Mouse (Mus musculus): ENCODE measurements around the gene Lgals4. TPM values are rescaled to one million over a fixed set of nuclear protein-coding genes. Genes with fewer than 3 reads are reported as not detected.

The Lgals4 gene
- polyA plus RNA-seq, 1 experiment from 2014 or later = 3.7 TPM

- Histone ChIP-seq H3K36me3 (ENCODE audit: insufficient read depth) (peaks cover 23% of the 10 kb centered on the region; the same call in 1 of the 2 replicates), H3K4me1 (ENCODE audit: insufficient read depth) (no peaks in the 10 kb centered on the region), H3K4me3 (ENCODE audit: low read depth, low read length) (no peak overlapping the region), H3K27me3 (ENCODE audit: insufficient read depth, low read length) (no peaks in the 10 kb centered on the region), H3K4me2 (no peak overlapping the region), H3K27ac (ENCODE audit: low read depth) (no peak overlapping the region), H3K9me3 (ENCODE audit: low read depth, low read length) (no peaks in the 10 kb centered on the region), H3K9ac (no peak overlapping the region)
- ATAC-seq (ENCODE audit: insufficient read depth) (no peak), DNase-seq (no peak)
- 88% methylated on average over 8 of the region's 8 CpGs for WGBS
- TF ChIP-seq CTCF (IDR thresholded peaks at IDR 0.05; ENCODE audit: low read depth) = no peak
Observed at GRCm38 (mm10) chr7:28829821-28830220, 3.8 kb upstream of the Lgals4 start.

DNA sequence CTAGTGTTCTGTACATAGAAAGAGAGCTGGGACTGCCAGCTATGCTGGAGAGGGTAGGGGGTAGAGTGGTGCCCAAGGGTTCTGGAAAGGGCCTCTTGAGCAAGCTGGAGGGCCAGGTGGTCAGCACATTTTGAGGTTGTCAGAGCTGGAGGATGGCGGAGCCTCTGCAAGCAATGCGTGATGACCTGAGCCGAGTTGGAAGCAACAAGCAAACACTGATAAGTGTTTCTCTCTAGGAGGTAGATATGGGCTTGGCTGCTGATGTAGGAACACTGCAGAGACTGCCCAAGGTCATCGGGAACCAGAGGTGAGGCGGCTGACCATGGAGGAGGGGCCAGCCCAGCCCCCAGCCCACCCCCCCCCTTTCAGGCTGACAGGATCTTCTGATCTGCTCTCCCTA, 2.7 kb upstream of the Lgals4 start:
- Histone ChIP-seq H3K4me3 (ENCODE audit: low read depth, low read length) (no peak overlapping the region), H3K36me3 (ENCODE audit: insufficient read depth) (peaks cover 23% of the 10 kb centered on the region; the same call in 1 of the 2 replicates), H3K9ac (no peak overlapping the region), H3K27ac (ENCODE audit: low read depth) (no peak overlapping the region), H3K4me1 (ENCODE audit: insufficient read depth) (no peaks in the 10 kb centered on the region), H3K27me3 (ENCODE audit: insufficient read depth, low read length) (no peaks in the 10 kb centered on the region), H3K9me3 (ENCODE audit: low read depth, low read length) (no peaks in the 10 kb centered on the region), H3K4me2 (no peak overlapping the region)
- 69% methylated on average over 5 of the region's 5 CpGs for WGBS
- no peak for TF ChIP-seq CTCF (IDR thresholded peaks at IDR 0.05; ENCODE audit: low read depth)
- DNase-seq = no peak
- ATAC-seq (ENCODE audit: insufficient read depth) = no peak

- no peak for TF ChIP-seq CTCF (IDR thresholded peaks at IDR 0.05; ENCODE audit: low read depth)
- no peaks in the 10 kb centered on the region for H3K4me1 ChIP-seq (ENCODE audit: insufficient read depth)
- H3K9ac ChIP-seq = no peak overlapping the region
- no peaks in the 10 kb centered on the region for H3K9me3 ChIP-seq (ENCODE audit: low read depth, low read length)
- 80% methylated on average over 17 of the region's 17 CpGs for WGBS
- no peak for ATAC-seq (ENCODE audit: insufficient read depth)
- no peak overlapping the region for H3K4me3 ChIP-seq (ENCODE audit: low read depth, low read length)
- H3K27me3 ChIP-seq (ENCODE audit: insufficient read depth, low read length) = no peaks in the 10 kb centered on the region
- no peak overlapping the region for H3K27ac ChIP-seq (ENCODE audit: low read depth)
- no peak for DNase-seq
- peaks cover 20% of the 10 kb centered on the region; the same call in 1 of the 2 replicates for H3K36me3 ChIP-seq (ENCODE audit: insufficient read depth)
- no peak overlapping the region for H3K4me2 ChIP-seq
Observed at GRCm38 (mm10) chr7:28831411-28832125, 2.1 kb upstream of the Lgals4 start.

DNA sequence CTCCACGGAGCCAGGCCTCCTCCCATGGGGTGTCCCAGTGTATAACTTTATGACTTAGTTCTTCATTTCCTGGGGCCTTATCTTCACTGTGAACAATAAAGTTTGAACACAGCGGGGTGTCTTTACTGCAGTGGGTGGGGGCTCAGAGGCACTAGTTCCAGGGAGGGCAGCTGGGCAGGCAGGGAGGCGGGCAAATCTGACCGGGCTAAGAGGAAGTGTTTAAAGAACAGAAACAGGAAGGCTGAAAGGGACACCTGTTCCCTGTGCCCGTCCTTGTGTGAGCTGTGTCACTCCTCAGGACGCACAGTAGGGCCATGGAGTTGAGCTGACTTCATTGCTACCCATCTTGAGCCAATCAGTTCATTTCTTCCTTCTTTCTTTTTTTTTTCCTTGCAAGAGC, 1.5 kb upstream of the Lgals4 start:
- H3K9ac ChIP-seq = no peak overlapping the region

GRCm38 (mm10) chr7:28836936-28837335, 3.3 kb downstream of the Lgals4 start:
- ATAC-seq (ENCODE audit: insufficient read depth) (no peak), DNase-seq (no peak)
- no peaks in the 10 kb centered on the region for H3K27me3 ChIP-seq (ENCODE audit: insufficient read depth, low read length)
- H3K36me3 ChIP-seq (ENCODE audit: insufficient read depth) = no peaks in the 10 kb centered on the region
- no peak overlapping the region for H3K27ac ChIP-seq (ENCODE audit: low read depth)
- 72% methylated on average over 5 of the region's 5 CpGs for WGBS
- H3K4me2 ChIP-seq = no peak overlapping the region
- no peak for TF ChIP-seq CTCF (IDR thresholded peaks at IDR 0.05; ENCODE audit: low read depth)
- no peaks in the 10 kb centered on the region for H3K9me3 ChIP-seq (ENCODE audit: low read depth, low read length)
- no peaks in the 10 kb centered on the region for H3K4me1 ChIP-seq (ENCODE audit: insufficient read depth)
- no peak overlapping the region for H3K4me3 ChIP-seq (ENCODE audit: low read depth, low read length)
- no peak overlapping the region for H3K9ac ChIP-seq

More for the DNA sequence above, 1.5 kb upstream of the Lgals4 start:
- no peak for DNase-seq
- no peak overlapping the region for H3K27ac ChIP-seq (ENCODE audit: low read depth)
- H3K36me3 ChIP-seq (ENCODE audit: insufficient read depth) = peaks cover 20% of the 10 kb centered on the region; the same call in 1 of the 2 replicates
- 62% methylated on average over 6 of the region's 6 CpGs for WGBS
- H3K4me3 ChIP-seq (ENCODE audit: low read depth, low read length) = no peak overlapping the region
- H3K9me3 ChIP-seq (ENCODE audit: low read depth, low read length) = no peaks in the 10 kb centered on the region
- no peak overlapping the region for H3K4me2 ChIP-seq
- no peaks in the 10 kb centered on the region for H3K4me1 ChIP-seq (ENCODE audit: insufficient read depth)
- no peak for TF ChIP-seq CTCF (IDR thresholded peaks at IDR 0.05; ENCODE audit: low read depth)
- H3K27me3 ChIP-seq (ENCODE audit: insufficient read depth, low read length) = no peaks in the 10 kb centered on the region
- no peak for ATAC-seq (ENCODE audit: insufficient read depth)

DNA sequence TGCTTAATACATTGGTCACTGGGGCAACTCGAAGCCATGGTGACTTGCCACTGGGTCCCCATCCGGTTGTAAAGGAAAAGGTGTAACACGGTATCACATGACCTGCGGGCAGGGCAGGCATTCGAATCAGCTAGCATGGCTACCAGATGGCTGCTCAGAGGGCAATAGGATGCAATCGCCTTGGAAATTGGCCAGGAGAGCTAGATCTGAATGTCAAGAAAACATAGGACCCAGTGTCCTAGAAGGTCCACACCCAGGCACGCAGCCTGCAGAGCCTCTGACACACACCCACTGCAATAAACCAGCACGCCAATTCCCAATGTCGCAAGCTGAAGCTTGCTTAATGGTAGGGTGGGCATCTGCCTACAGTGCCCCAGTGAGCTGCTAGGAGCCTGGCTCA, 4.7 kb downstream of the Lgals4 start:
- no peaks in the 10 kb centered on the region for H3K9me3 ChIP-seq (ENCODE audit: low read depth, low read length)
- DNase-seq = no peak
- H3K36me3 ChIP-seq (ENCODE audit: insufficient read depth) = no peaks in the 10 kb centered on the region
- no peak for ATAC-seq (ENCODE audit: insufficient read depth)
- no peaks in the 10 kb centered on the region for H3K4me1 ChIP-seq (ENCODE audit: insufficient read depth)
- 74% methylated on average over 9 of the region's 9 CpGs for WGBS
- H3K4me2 ChIP-seq = no peak overlapping the region
- no peak for TF ChIP-seq CTCF (IDR thresholded peaks at IDR 0.05; ENCODE audit: low read depth)
- no peak overlapping the region for H3K27ac ChIP-seq (ENCODE audit: low read depth)
- H3K27me3 ChIP-seq (ENCODE audit: insufficient read depth, low read length) = no peaks in the 10 kb centered on the region
- H3K4me3 ChIP-seq (ENCODE audit: low read depth, low read length) = no peak overlapping the region
- H3K9ac ChIP-seq = no peak overlapping the region

DNA sequence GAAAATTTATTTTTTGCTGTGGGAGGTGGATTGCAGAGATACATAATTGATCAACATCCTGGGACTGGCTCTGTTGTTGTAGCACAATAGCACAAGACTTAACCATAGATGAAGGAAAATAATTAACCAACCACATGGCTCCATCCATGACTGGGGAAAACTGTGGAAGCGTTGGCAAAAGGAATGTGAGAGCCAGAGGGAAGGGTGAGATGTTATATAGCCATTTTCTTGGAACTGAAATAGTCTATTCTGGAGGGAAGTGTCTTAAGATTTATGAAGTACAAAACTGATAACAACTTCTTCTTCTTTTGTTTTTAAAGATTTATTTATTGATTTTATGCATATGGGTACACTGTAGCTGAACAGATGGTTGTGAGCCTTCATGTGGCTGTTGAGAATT, 13.6 kb downstream of the Lgals4 start:
- no peaks in the 10 kb centered on the region for H3K27me3 ChIP-seq (ENCODE audit: insufficient read depth, low read length)
- TF ChIP-seq CTCF (IDR thresholded peaks at IDR 0.05; ENCODE audit: low read depth) = no peak
- H3K27ac ChIP-seq (ENCODE audit: low read depth) = no peak overlapping the region
- 27% methylated on average over 1 of the region's 1 CpGs for WGBS
- no peak overlapping the region for H3K4me3 ChIP-seq (ENCODE audit: low read depth, low read length)
- no peaks in the 10 kb centered on the region for H3K36me3 ChIP-seq (ENCODE audit: insufficient read depth)
- H3K4me1 ChIP-seq (ENCODE audit: insufficient read depth) = no peaks in the 10 kb centered on the region
- H3K4me2 ChIP-seq = no peak overlapping the region
- DNase-seq (peak; percentile 65), ATAC-seq (ENCODE audit: insufficient read depth) (peak; percentile 70)
- H3K9me3 ChIP-seq (ENCODE audit: low read depth, low read length) = 0 out of 2 replicates have a peak, but pooled peaks cover 2% of the 10 kb centered on the region
- H3K9ac ChIP-seq = no peak overlapping the region
